Mouse (Mus musculus): ENCODE data around the gene Slc1a3.

The Slc1a3 gene

GRCm38 (mm10) chr15:8681009-8681408, 29.6 kb downstream of the Slc1a3 start:
- ChIA-PET CTCF (no interaction called here), POLR2A (no interaction called here)

GRCm38 (mm10) chr15:8676959-8677358, 33.6 kb downstream of the Slc1a3 start:
- POLR2A ChIA-PET = interaction anchor here in 2 of 4 experiments (1.0 to 2.8 kb wide), 3 partner anchors 10 to 20 kb away, joined by 3 to 8 read pairs (median 3); no protein-coding TSS in a partner anchor
- CTCF ChIA-PET = no interaction called here

GRCm38 (mm10) chr15:8676211-8676691, 34.3 kb downstream of the Slc1a3 start:
- POLR2A ChIA-PET = interaction anchor here in 2 of 4 experiments (0.7 to 2.8 kb wide), 4 partner anchors 9 to 134 kb away, joined by 3 to 8 read pairs (median 4); no protein-coding TSS in a partner anchor
- CTCF ChIA-PET = no interaction called here

- POLR2A ChIA-PET = interaction anchor here in 1 of 4 experiments (2.8 kb wide), 1 partner anchor 22 kb away, joined by 8 read pairs; no protein-coding TSS in a partner anchor
- CTCF ChIA-PET = interaction anchor here in 1 of 4 experiments (0.6 kb wide), 1 partner anchor 297 kb away, joined by 8 read pairs; no protein-coding TSS in a partner anchor
Measured at GRCm38 (mm10) chr15:8675616-8676015, 34.9 kb downstream of the Slc1a3 start.

GRCm38 (mm10) chr15:8672532-8672931, 38.0 kb downstream of the Slc1a3 start:
- CTCF ChIA-PET = no interaction called here

GRCm38 (mm10) chr15:8667849-8668522, 42.6 kb downstream of the Slc1a3 start:
- ChIA-PET CTCF (interaction anchor here in 2 of 4 experiments (0.6 to 1.2 kb wide), 2 partner anchors 35 to 541 kb away, joined by 3 to 4 read pairs; no protein-coding TSS in a partner anchor), POLR2A (interaction anchor here in 2 of 4 experiments (0.6 to 2.2 kb wide), 10 partner anchors 8 to 79 kb away, joined by 3 to 10 read pairs (median 3); partner anchors contain the start of gene Slc1a3 (in 1 of the 2))

More at GRCm38 (mm10) chr15:8672532-8672931, 38.0 kb downstream of the Slc1a3 start:
- POLR2A ChIA-PET = no interaction called here

- CTCF ChIA-PET = no interaction called here
- POLR2A ChIA-PET = interaction anchor here in 2 of 4 experiments (1.1 to 1.3 kb wide), 3 partner anchors 24 to 33 kb away, joined by 3 read pairs; no protein-coding TSS in a partner anchor
Measured at GRCm38 (mm10) chr15:8665675-8666350, 44.8 kb downstream of the Slc1a3 start.

GRCm38 (mm10) chr15:8663348-8664099, 47.0 kb downstream of the Slc1a3 start:
- CTCF ChIA-PET = interaction anchor here in 1 of 4 experiments (2.1 kb wide), 1 partner anchor 31 kb away, joined by 8 read pairs; no protein-coding TSS in a partner anchor
- POLR2A ChIA-PET = interaction anchor here in 2 of 4 experiments (0.7 to 1.3 kb wide), 5 partner anchors 9 to 411 kb away, joined by 3 to 4 read pairs (median 3); no protein-coding TSS in a partner anchor

GRCm38 (mm10) chr15:8661856-8662255, 48.7 kb downstream of the Slc1a3 start:
- POLR2A ChIA-PET = interaction anchor here in 3 of 4 experiments (0.6 to 1.4 kb wide), 5 partner anchors 8 to 234 kb away, joined by 3 to 6 read pairs (median 3); no protein-coding TSS in a partner anchor
- CTCF ChIA-PET = interaction anchor here in 1 of 4 experiments (2.1 kb wide), 1 partner anchor 29 kb away, joined by 8 read pairs; no protein-coding TSS in a partner anchor

GRCm38 (mm10) chr15:8659977-8660376, 50.6 kb downstream of the Slc1a3 start:
- POLR2A ChIA-PET = interaction anchor here in 1 of 4 experiments (1.0 to 1.2 kb wide), 2 partner anchors 20 to 24 kb away, joined by 3 read pairs; no protein-coding TSS in a partner anchor
- CTCF ChIA-PET = interaction anchor here in 1 of 4 experiments (1.4 kb wide), 1 partner anchor 27 kb away, joined by 3 read pairs; no protein-coding TSS in a partner anchor

- ChIA-PET POLR2A (interaction anchor here in 2 of 4 experiments (1.0 to 1.2 kb wide), 4 partner anchors 8 to 25 kb away, joined by 3 to 4 read pairs (median 3); no protein-coding TSS in a partner anchor), CTCF (interaction anchor here in 1 of 4 experiments (1.4 kb wide), 1 partner anchor 27 kb away, joined by 3 read pairs; no protein-coding TSS in a partner anchor)
Measured at GRCm38 (mm10) chr15:8659483-8659971, 51.0 kb downstream of the Slc1a3 start.

- ChIA-PET POLR2A (interaction anchor here in 2 of 4 experiments (0.6 to 1.2 kb wide), 6 partner anchors 9 to 413 kb away, joined by 3 to 4 read pairs (median 3); no protein-coding TSS in a partner anchor), CTCF (interaction anchor here in 3 of 4 experiments (0.6 to 1.7 kb wide), 3 partner anchors 9 to 25 kb away, joined by 3 to 5 read pairs (median 4); no protein-coding TSS in a partner anchor)
Measured at GRCm38 (mm10) chr15:8658086-8658980, 52.2 kb downstream of the Slc1a3 start.

- ChIA-PET POLR2A (no interaction called here), CTCF (interaction anchor here in 2 of 4 experiments (0.9 to 1.3 kb wide), 3 partner anchors 19 to 22 kb away, joined by 3 to 4 read pairs (median 4); no protein-coding TSS in a partner anchor)
Measured at GRCm38 (mm10) chr15:8655251-8655650, 55.3 kb downstream of the Slc1a3 start.

GRCm38 (mm10) chr15:8652637-8653036, 57.9 kb downstream of the Slc1a3 start:
- ChIA-PET POLR2A (interaction anchor here in 1 of 4 experiments (1.2 kb wide), 1 partner anchor 10 kb away, joined by 3 read pairs; no protein-coding TSS in a partner anchor), CTCF (interaction anchor here in 1 of 4 experiments (0.5 kb wide), 1 partner anchor 449 kb away, joined by 3 read pairs; no protein-coding TSS in a partner anchor)

GRCm38 (mm10) chr15:8643997-8644692, 66.4 kb downstream of the Slc1a3 start:
- ChIA-PET POLR2A (interaction anchor here in 1 of 4 experiments (1.0 kb wide), 1 partner anchor 11 kb away, joined by 3 read pairs; no protein-coding TSS in a partner anchor), CTCF (interaction anchor here in 1 of 4 experiments (1.5 kb wide), 1 partner anchor 11 kb away, joined by 5 read pairs; no protein-coding TSS in a partner anchor)

- CTCF ChIA-PET = no interaction called here
- POLR2A ChIA-PET = interaction anchor here in 2 of 4 experiments (0.5 to 1.3 kb wide), 3 partner anchors 10 to 20 kb away, joined by 3 read pairs; no protein-coding TSS in a partner anchor
Measured at GRCm38 (mm10) chr15:8639856-8640255, 70.7 kb downstream of the Slc1a3 start.

Measured in embryonic stem cell, embryonic (primary cell).